Mouse (Mus musculus): ENCODE results near the gene Plcl2. TPM values are rescaled to one million over a fixed set of nuclear protein-coding genes. Genes with fewer than 3 reads are reported as not detected.
"Not testable (repeated sequence)": the region's sequence is repeated elsewhere in the genome, so short reads cannot be mapped to it uniquely, and the experiment has no call there.

Plcl2 gene
- polyA plus RNA-seq, 1 experiment from 2014 or later, result 2.4 TPM

GRCm38 (mm10) chr17:50600696-50601095, 91.5 kb downstream of the Plcl2 start:
- H3K36me3 ChIP-seq, result no peaks in the 10 kb centered on the region
- H3K4me3 ChIP-seq, result no peak overlapping the region
- H3K9ac ChIP-seq, result no peak overlapping the region
- 59% methylated on average over 1 of the region's 1 CpGs for whole genome bisulfite sequencing (ENCODE audit: insufficient replicate concordance)
- no peaks in the 10 kb centered on the region for H3K27me3 ChIP-seq (replicated peaks)
- no peak overlapping the region for H3K27ac ChIP-seq
- no peak overlapping the region for H3K4me2 ChIP-seq
- H3K4me1 ChIP-seq, result peaks cover 6% of the 10 kb centered on the region; the same call in 1 of the 2 replicates
- no peaks in the 10 kb centered on the region for H3K9me3 ChIP-seq (replicated peaks)
- ATAC-seq, result no peak

- ATAC-seq, result no peak
- no peak overlapping the region for H3K9ac ChIP-seq
- no peaks in the 10 kb centered on the region for H3K27me3 ChIP-seq (replicated peaks)
- no peak overlapping the region for H3K4me3 ChIP-seq
- H3K36me3 ChIP-seq, result peaks cover 5% of the 10 kb centered on the region; the same call in 1 of the 2 replicates
- H3K4me1 ChIP-seq, result no peaks in the 10 kb centered on the region
- H3K27ac ChIP-seq, result no peak overlapping the region
- H3K9me3 ChIP-seq (replicated peaks), result no peaks in the 10 kb centered on the region
- 85% methylated on average over 2 of the region's 2 CpGs for WGBS (ENCODE audit: insufficient replicate concordance)
- H3K4me2 ChIP-seq, result no peak overlapping the region
Observed at GRCm38 (mm10) chr17:50606890-50607289, 97.7 kb downstream of the Plcl2 start.

GRCm38 (mm10) chr17:50609908-50610307, 100.7 kb downstream of the Plcl2 start:
- H3K9me3 ChIP-seq (replicated peaks), result no peaks in the 10 kb centered on the region
- 79% methylated on average over 4 of the region's 4 CpGs for WGBS (ENCODE audit: insufficient replicate concordance)
- H3K27ac ChIP-seq, result no peak overlapping the region
- peaks cover 21% of the 10 kb centered on the region for H3K36me3 ChIP-seq
- H3K4me2 ChIP-seq, result no peak overlapping the region
- no peak overlapping the region for H3K9ac ChIP-seq
- no peak for ATAC-seq
- H3K4me3 ChIP-seq, result no peak overlapping the region
- H3K27me3 ChIP-seq (replicated peaks), result no peaks in the 10 kb centered on the region
- no peaks in the 10 kb centered on the region for H3K4me1 ChIP-seq

- Histone ChIP-seq H3K9me3 (replicated peaks) (no peaks in the 10 kb centered on the region), H3K27ac (no peak overlapping the region), H3K4me2 (no peak overlapping the region), H3K9ac (no peak overlapping the region), H3K27me3 (replicated peaks) (no peaks in the 10 kb centered on the region), H3K4me3 (no peak overlapping the region), H3K4me1 (peaks cover 7% of the 10 kb centered on the region; the same call in 1 of the 2 replicates), H3K36me3 (no peaks in the 10 kb centered on the region)
- no peak for ATAC-seq
- WGBS (ENCODE audit: insufficient replicate concordance), result 42% methylated on average over 7 of the region's 7 CpGs
Observed at GRCm38 (mm10) chr17:50620794-50621537, 111.8 kb downstream of the Plcl2 start.

- Histone ChIP-seq H3K27ac (no peak overlapping the region), H3K4me3 (no peak overlapping the region), H3K4me2 (no peak overlapping the region), H3K9me3 (replicated peaks) (no peaks in the 10 kb centered on the region), H3K4me1 (peaks cover 7% of the 10 kb centered on the region; the same call in 1 of the 2 replicates), H3K9ac (no peak overlapping the region), H3K27me3 (replicated peaks) (no peaks in the 10 kb centered on the region), H3K36me3 (no peaks in the 10 kb centered on the region)
- WGBS (ENCODE audit: insufficient replicate concordance), result 57% methylated on average over 3 of the region's 3 CpGs
- ATAC-seq, result no peak
Observed at GRCm38 (mm10) chr17:50621996-50622395, 112.8 kb downstream of the Plcl2 start.

DNA sequence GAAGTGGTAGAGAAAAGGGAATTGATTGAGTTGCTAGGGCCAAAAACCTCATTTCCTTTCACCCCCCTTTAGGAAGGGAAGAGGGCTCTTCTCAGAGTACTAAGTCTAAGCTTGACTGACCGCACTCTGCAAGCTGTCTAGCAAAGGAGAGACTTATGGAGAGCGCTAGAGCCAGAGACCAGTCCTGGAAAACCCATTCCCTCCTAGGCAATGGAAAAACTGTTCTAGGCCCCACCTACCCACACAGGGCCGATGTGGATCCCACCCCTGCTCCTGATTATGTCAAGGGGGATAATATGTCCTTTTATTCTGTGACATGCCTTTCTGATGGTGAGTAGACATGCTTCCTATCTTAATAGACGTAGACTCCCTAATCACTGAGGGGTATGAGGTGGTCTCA, 116.4 kb downstream of the Plcl2 start:
- Histone ChIP-seq H3K4me2 (no peak overlapping the region), H3K27me3 (replicated peaks) (no peaks in the 10 kb centered on the region), H3K4me1 (peaks cover 5% of the 10 kb centered on the region; the same call in 1 of the 2 replicates), H3K36me3 (no peaks in the 10 kb centered on the region), H3K9me3 (replicated peaks) (no peaks in the 10 kb centered on the region), H3K27ac (no peak overlapping the region), H3K4me3 (no peak overlapping the region), H3K9ac (no peak overlapping the region)
- no peak for ATAC-seq
- WGBS (ENCODE audit: insufficient replicate concordance), result 73% methylated on average over 4 of the region's 4 CpGs

- Histone ChIP-seq H3K36me3 (no peaks in the 10 kb centered on the region), H3K27me3 (replicated peaks) (no peaks in the 10 kb centered on the region), H3K9me3 (replicated peaks) (no peaks in the 10 kb centered on the region), H3K4me1 (no peaks in the 10 kb centered on the region), H3K27ac (no peak overlapping the region), H3K4me2 (no peak overlapping the region), H3K9ac (no peak overlapping the region), H3K4me3 (no peak overlapping the region)
- 87% methylated on average over 3 of the region's 3 CpGs for WGBS (ENCODE audit: insufficient replicate concordance)
- no peak for ATAC-seq
Observed at GRCm38 (mm10) chr17:50627658-50628057, 118.5 kb downstream of the Plcl2 start.

- H3K4me2 ChIP-seq, result no peak overlapping the region
- no peaks in the 10 kb centered on the region for H3K36me3 ChIP-seq
- no peak for ATAC-seq
- H3K9ac ChIP-seq, result no peak overlapping the region
- H3K4me1 ChIP-seq, result no peaks in the 10 kb centered on the region
- no peaks in the 10 kb centered on the region for H3K27me3 ChIP-seq (replicated peaks)
- no peak overlapping the region for H3K4me3 ChIP-seq
- H3K9me3 ChIP-seq (replicated peaks), result no peaks in the 10 kb centered on the region
- no peak overlapping the region for H3K27ac ChIP-seq
Observed at GRCm38 (mm10) chr17:50628716-50629115, 119.5 kb downstream of the Plcl2 start.

GRCm38 (mm10) chr17:50630992-50631391, 121.8 kb downstream of the Plcl2 start:
- not testable (repeated sequence) for ATAC-seq; H3K27me3 ChIP-seq (replicated peaks); H3K27ac ChIP-seq; H3K4me3 ChIP-seq; H3K36me3 ChIP-seq; H3K4me1 ChIP-seq; H3K9me3 ChIP-seq (replicated peaks); H3K9ac ChIP-seq; H3K4me2 ChIP-seq

DNA sequence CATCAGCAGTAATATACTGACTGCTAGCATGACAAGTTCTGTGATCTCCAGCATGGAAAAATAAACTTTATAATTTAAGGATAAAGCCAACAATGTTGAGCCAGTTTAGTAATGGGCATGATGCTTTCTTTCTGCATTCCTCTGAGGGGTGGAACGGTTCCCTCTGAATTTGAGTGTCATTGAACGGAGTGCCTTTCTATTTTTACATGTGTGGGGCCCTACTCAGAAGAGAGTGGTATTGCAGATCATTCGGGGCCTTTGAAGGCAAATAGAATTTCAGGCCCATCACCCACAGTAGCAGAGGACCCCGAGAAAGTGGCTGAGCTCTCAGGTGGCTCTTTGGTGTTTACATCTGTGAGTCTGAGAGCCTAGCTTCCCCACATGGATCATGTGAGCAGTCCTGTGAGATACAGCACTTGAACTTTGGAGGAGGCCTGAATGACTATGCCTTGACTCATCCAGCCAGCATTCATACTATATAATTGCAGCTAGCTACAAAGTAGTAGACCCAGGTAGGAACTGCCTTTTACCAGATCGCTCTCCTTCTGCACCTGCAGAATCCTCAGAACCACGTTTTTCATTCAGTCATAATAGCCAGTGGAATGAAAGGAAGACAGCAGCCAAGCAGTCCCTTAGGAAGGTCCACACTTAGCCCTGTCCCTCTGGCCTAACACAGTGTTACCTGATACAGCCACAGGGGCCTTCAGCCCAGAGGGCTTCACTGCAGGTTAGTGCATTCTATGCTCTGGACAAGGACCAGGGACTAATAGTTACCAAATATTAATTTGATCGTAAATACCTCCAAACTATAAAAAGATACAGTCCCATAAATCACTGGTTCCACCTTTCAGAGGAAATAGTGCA, 125.0 kb downstream of the Plcl2 start:
- Histone ChIP-seq H3K4me2 (no peak overlapping the region), H3K27ac (no peak overlapping the region)
- no peak for ATAC-seq

DNA sequence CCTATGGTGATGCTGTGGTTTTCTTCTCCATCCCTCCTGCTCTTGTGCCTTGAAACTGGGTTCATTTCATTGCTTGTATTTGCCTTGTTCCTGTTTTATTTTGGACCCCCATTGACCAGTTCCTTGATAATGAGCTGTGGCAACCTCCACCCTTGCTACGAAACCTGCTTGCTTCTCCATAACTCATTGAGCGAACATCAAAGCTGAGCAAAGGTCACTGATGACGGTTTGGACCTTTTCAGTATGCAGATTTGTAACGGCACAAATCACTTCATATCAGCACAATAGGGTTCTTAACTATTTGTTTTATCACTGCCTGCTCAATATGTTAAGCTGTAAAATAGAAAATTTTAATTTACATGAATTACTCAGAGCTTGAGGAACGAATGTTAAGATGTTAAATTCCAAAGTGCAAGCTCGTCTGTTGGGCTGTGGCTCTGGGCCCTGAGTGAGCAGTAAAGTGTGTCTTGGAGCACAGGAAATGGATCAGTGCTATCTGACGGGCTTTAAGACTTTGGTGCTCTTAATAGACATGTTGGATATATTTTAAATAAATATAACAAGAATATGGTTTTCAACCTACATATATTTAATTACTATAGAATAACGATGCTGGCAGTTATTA, 126.9 kb downstream of the Plcl2 start:
- Histone ChIP-seq H3K27ac (no peak overlapping the region), H3K36me3 (no peaks in the 10 kb centered on the region), H3K4me3 (no peak overlapping the region), H3K4me1 (no peaks in the 10 kb centered on the region), H3K27me3 (replicated peaks) (no peaks in the 10 kb centered on the region), H3K4me2 (no peak overlapping the region), H3K9ac (no peak overlapping the region), H3K9me3 (replicated peaks) (no peaks in the 10 kb centered on the region)
- no peak for ATAC-seq
- 68% methylated on average over 8 of the region's 8 CpGs for WGBS (ENCODE audit: insufficient replicate concordance)

More for the DNA sequence above, 125.0 kb downstream of the Plcl2 start:
- WGBS (ENCODE audit: insufficient replicate concordance), result 70% methylated on average over 7 of the region's 7 CpGs
- H3K4me3 ChIP-seq, result no peak overlapping the region
- no peaks in the 10 kb centered on the region for H3K36me3 ChIP-seq
- no peaks in the 10 kb centered on the region for H3K27me3 ChIP-seq (replicated peaks)
- no peaks in the 10 kb centered on the region for H3K9me3 ChIP-seq (replicated peaks)
- H3K9ac ChIP-seq, result no peak overlapping the region
- H3K4me1 ChIP-seq, result no peaks in the 10 kb centered on the region

DNA sequence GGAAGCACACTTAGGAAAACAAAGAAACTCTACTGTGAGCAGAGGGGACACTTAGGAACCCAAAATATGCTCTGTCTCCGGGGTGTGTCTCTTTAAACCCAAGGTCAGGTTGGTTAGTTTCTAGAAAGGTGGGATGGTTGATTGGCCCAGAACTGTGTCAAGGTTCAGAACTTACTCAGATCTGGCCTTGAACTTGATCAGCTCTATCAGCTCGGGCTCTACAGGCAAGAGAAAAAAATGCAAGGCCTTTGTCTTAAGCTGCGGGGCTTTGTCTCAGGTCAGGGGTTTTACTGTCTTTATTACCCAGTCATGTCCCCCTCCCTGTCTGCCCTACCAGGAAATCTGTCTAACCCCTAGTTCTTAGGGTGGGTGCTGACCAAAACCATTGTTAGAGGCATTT, 129.6 kb downstream of the Plcl2 start:
- ATAC-seq, result no peak
- H3K27me3 ChIP-seq (replicated peaks), result no peaks in the 10 kb centered on the region
- H3K4me3 ChIP-seq, result no peak overlapping the region
- no peak overlapping the region for H3K4me2 ChIP-seq
- H3K9me3 ChIP-seq (replicated peaks), result no peaks in the 10 kb centered on the region
- H3K4me1 ChIP-seq, result no peaks in the 10 kb centered on the region
- H3K9ac ChIP-seq, result no peak overlapping the region
- WGBS (ENCODE audit: insufficient replicate concordance), result 77% methylated on average over 3 of the region's 3 CpGs
- no peaks in the 10 kb centered on the region for H3K36me3 ChIP-seq
- no peak overlapping the region for H3K27ac ChIP-seq
